Mouse (Mus musculus): ENCODE results near the gene Rpl4. TPM values are rescaled to one million over a fixed set of nuclear protein-coding genes. Genes with fewer than 3 reads are reported as not detected.
A peak's percentile ranks its signal among the peaks of the same experiment; 100 is the strongest.

The Rpl4 gene
- polyA plus RNA-seq, 1 experiment = 468 TPM

DNA sequence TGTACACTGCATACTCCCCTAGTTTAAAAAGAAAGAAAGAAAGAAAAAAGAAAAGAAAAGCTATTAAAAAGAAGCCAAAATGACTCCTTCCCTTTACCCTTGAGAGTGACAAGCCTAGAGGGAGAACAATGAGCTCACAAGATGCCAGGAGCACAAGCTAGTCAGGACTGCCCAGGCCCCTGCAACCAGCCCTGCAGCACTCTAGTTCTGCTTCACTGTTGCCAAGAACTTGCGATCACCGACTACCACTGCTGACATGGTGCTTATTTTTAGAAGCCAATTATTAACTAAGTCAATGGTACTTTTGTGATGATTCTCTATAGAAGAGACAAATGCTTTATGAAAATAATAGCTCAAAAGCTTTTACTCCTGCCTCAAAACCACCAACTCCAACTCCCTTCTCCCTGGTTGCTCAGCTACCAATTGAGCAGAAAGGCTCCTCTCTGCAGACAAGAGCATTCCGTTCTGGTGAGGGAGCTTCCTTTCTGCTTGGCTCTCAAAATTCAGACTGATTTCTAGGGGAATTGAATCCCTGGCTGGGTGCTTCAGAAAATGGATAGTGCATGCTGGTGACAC is 34.4 kb downstream of the Rpl4 start:
- no peak for TF ChIP-seq POLR2A (IDR thresholded peaks at IDR 0.05; ENCODE audit: insufficient read depth, low read depth, low read length)
- TF ChIP-seq CTCF (IDR thresholded peaks at IDR 0.05; ENCODE audit: insufficient read depth, low read depth, low read length) = no peak
- H3K4me1 ChIP-seq (ENCODE audit: control insufficient read depth, insufficient read depth, low read length) = peaks cover 13% of the 10 kb centered on the region
- WGBS = 18% methylated on average over 3 of the region's 3 CpGs
- H3K27ac ChIP-seq (ENCODE audit: insufficient read depth, low read depth, low read length) = peak overlapping the region; percentile 97
- no peak overlapping the region for H3K4me3 ChIP-seq (ENCODE audit: insufficient read depth, low read depth, low read length)

DNA sequence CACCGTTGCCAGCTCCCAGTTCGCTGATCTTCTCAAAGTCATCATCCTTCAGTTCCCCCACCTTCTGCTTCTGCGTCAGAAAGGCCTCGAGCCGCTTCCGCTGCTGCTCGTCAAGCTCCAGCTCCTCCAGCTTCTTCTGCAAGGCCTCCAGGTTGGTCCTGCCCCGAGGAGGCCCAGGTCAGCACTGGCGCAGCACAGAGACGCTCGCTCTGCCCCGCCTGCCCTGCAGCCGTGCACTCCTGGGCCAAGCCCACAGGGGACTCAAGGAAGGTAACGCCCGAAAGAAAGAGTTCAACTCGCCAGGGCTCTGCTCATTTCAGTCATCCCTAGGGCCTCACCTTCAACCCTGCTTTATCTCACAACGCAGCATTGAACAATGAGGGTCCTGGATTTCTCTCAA is 41.3 kb downstream of the Rpl4 start:
- H3K27ac ChIP-seq (ENCODE audit: insufficient read depth, low read depth, low read length) = peak overlapping the region; percentile 29; the same call in 1 of the 2 replicates
- H3K4me3 ChIP-seq (ENCODE audit: insufficient read depth, low read depth, low read length) = no peak overlapping the region
- WGBS = 88% methylated on average over 17 of the region's 17 CpGs
- H3K4me1 ChIP-seq (ENCODE audit: control insufficient read depth, insufficient read depth, low read length) = peaks cover 17% of the 10 kb centered on the region
- TF ChIP-seq POLR2A (IDR thresholded peaks at IDR 0.05; ENCODE audit: insufficient read depth, low read depth, low read length) (no peak), CTCF (IDR thresholded peaks at IDR 0.05; ENCODE audit: insufficient read depth, low read depth, low read length) (no peak)

DNA sequence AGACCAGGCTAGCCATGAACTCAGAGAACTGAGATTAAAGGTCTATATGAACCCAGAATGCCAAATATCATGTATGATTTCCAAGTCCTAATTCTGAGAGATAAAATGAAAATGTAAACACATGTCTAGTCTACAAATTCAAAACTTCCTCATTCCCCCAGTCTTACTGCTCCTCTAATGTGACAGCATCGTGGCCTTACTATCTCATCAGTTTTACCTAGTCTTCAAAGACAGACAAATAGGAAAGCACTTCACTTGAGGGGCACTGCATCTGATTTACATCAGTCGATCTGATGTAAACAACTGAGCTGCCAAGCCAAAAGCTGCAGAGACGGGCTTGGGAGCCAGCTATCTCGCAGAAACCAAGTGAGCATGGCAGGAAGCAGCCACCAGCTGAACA is 42.9 kb downstream of the Rpl4 start:
- no peak for TF ChIP-seq CTCF (IDR thresholded peaks at IDR 0.05; ENCODE audit: insufficient read depth, low read depth, low read length)
- no peak for TF ChIP-seq POLR2A (IDR thresholded peaks at IDR 0.05; ENCODE audit: insufficient read depth, low read depth, low read length)
- H3K4me1 ChIP-seq (ENCODE audit: control insufficient read depth, insufficient read depth, low read length) = peaks cover 21% of the 10 kb centered on the region
- no peak overlapping the region for H3K4me3 ChIP-seq (ENCODE audit: insufficient read depth, low read depth, low read length)
- H3K27ac ChIP-seq (ENCODE audit: insufficient read depth, low read depth, low read length) = peak overlapping the region; percentile 59
- WGBS = 57% methylated on average over 4 of the region's 4 CpGs

DNA sequence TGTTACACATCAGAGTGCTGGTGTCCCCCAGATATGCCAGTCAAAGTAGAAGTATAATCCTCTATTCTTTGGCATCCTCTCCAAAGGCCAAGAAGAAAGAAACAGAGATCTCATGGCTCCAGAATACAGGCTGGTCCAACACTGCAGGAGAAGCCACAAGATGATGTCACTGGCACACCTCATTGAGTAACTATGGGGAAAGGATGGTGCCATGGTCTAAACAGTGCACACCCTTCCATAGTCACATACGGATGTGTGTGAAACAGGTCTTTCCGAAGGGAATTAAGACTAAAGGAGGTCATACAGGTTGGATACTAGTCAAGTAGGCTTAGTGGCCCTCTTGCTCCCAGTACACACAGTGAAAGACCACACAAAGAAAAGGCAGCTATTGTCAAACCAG is 43.5 kb downstream of the Rpl4 start:
- no peak overlapping the region for H3K4me3 ChIP-seq (ENCODE audit: insufficient read depth, low read depth, low read length)
- TF ChIP-seq POLR2A (IDR thresholded peaks at IDR 0.05; ENCODE audit: insufficient read depth, low read depth, low read length) (no peak), CTCF (IDR thresholded peaks at IDR 0.05; ENCODE audit: insufficient read depth, low read depth, low read length) (no peak)
- H3K4me1 ChIP-seq (ENCODE audit: control insufficient read depth, insufficient read depth, low read length) = peaks cover 21% of the 10 kb centered on the region
- WGBS = 87% methylated on average over 2 of the region's 2 CpGs
- peak overlapping the region; percentile 59; the same call in 1 of the 2 replicates for H3K27ac ChIP-seq (ENCODE audit: insufficient read depth, low read depth, low read length)

DNA sequence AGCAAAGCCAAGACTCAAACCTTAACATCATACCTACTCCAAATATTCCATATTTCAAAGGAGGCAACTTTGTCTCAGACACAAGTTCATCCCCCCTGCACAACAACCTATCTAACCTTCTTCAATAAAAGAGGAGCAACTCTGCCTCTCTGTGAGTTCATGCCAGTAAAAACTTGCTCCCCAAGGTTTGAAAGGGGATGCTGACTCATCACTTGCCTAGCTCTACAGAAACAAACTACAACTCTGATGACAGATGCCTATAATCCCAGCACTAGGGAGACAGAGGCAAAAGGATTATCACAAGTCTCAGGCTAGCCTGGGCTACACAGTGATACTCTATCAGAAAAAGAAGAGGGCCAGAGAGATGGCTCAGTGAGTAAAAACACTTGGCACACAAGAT is 44.7 kb downstream of the Rpl4 start:
- Histone ChIP-seq H3K4me1 (ENCODE audit: control insufficient read depth, insufficient read depth, low read length) (peaks cover 17% of the 10 kb centered on the region), H3K4me3 (ENCODE audit: insufficient read depth, low read depth, low read length) (no peak overlapping the region), H3K27ac (ENCODE audit: insufficient read depth, low read depth, low read length) (peak overlapping the region; percentile 70)
- no peak for TF ChIP-seq POLR2A (IDR thresholded peaks at IDR 0.05; ENCODE audit: insufficient read depth, low read depth, low read length)
- TF ChIP-seq CTCF (IDR thresholded peaks at IDR 0.05; ENCODE audit: insufficient read depth, low read depth, low read length) = no peak

DNA sequence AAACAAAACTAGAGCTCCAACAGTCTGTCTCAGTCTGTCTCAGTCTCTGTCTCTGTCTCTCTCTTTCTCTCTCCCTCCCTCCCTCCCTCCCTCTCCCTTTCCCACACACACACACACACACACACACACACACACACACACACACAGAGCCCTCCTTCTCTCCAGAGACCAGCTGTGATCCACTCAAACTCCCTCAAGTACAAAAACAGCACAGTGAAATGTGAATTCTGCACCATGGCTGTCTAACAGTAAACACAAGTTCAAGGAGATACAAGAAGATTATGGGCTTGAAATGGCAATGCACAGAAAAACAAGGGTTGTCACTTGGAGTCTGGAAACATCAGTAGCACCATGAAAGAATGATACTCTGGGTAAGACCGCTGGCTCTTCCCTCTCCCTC is 46.1 kb downstream of the Rpl4 start:
- Histone ChIP-seq H3K4me1 (ENCODE audit: control insufficient read depth, insufficient read depth, low read length) (peaks cover 17% of the 10 kb centered on the region), H3K4me3 (ENCODE audit: insufficient read depth, low read depth, low read length) (no peak overlapping the region), H3K27ac (ENCODE audit: insufficient read depth, low read depth, low read length) (peak overlapping the region; percentile 95)
- 13% methylated on average over 1 of the region's 1 CpGs for WGBS
- TF ChIP-seq CTCF (IDR thresholded peaks at IDR 0.05; ENCODE audit: insufficient read depth, low read depth, low read length) (no peak), POLR2A (IDR thresholded peaks at IDR 0.05; ENCODE audit: insufficient read depth, low read depth, low read length) (no peak)

DNA sequence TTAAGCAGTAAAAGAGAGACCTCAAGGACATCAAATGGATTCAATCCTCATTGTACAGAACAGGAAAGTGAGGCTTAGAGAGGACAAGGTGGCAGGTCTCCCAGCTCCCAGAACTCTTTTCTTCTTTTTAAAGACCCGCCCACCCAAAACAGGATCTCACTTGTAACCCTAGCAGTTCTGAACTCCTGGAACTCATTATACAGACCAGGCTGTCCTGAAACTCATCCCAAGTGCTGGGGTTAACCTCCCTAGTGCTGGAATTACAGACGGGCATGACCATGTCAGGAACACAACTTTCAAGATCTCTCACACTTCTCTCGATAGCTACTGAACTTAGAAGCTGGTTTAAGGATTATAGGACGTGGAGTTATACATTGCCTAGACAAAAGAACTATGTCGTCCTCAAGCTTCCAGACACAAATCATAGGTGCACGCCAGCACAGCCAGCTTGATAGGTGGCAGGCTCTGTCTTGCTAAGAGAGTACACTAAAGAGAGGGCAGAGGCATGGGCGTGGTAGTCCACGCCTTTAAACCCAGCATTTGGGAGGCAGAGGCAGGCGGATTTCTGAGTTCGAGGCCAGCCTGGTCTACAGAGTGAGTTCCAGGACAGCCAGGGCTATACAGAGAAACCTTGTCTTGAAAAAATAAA is 46.7 kb downstream of the Rpl4 start:
- H3K27ac ChIP-seq (ENCODE audit: insufficient read depth, low read depth, low read length) = peak overlapping the region; percentile 95
- 53% methylated on average over 10 of the region's 10 CpGs for WGBS
- H3K4me1 ChIP-seq (ENCODE audit: control insufficient read depth, insufficient read depth, low read length) = peaks cover 17% of the 10 kb centered on the region
- H3K4me3 ChIP-seq (ENCODE audit: insufficient read depth, low read depth, low read length) = no peak overlapping the region
- TF ChIP-seq POLR2A (IDR thresholded peaks at IDR 0.05; ENCODE audit: insufficient read depth, low read depth, low read length) (no peak), CTCF (IDR thresholded peaks at IDR 0.05; ENCODE audit: insufficient read depth, low read depth, low read length) (no peak)

DNA sequence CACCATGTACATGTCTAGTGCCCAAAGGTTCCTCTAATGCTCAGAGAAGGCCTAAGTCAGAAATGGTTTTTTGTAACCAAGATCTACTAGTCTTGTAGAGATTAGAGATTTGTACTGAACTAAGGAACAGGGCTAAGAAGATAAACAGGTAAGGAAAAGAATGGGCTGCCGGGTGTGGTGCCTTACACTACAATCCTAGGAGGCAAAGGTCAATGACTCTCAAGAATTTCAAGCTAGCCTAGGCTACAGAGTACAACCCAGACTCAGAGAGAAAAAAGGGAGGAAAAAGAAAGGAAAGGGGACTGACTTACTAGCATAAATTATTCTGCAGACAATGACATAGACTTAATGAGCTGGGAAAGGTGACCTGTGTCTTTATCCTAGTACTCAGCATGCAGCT is 47.4 kb downstream of the Rpl4 start:
- H3K4me3 ChIP-seq (ENCODE audit: insufficient read depth, low read depth, low read length) = no peak overlapping the region
- TF ChIP-seq CTCF (IDR thresholded peaks at IDR 0.05; ENCODE audit: insufficient read depth, low read depth, low read length) = no peak
- H3K4me1 ChIP-seq (ENCODE audit: control insufficient read depth, insufficient read depth, low read length) = peaks cover 16% of the 10 kb centered on the region
- peak overlapping the region; percentile 72 for H3K27ac ChIP-seq (ENCODE audit: insufficient read depth, low read depth, low read length)
- WGBS = 82% methylated on average over 1 of the region's 1 CpGs

DNA sequence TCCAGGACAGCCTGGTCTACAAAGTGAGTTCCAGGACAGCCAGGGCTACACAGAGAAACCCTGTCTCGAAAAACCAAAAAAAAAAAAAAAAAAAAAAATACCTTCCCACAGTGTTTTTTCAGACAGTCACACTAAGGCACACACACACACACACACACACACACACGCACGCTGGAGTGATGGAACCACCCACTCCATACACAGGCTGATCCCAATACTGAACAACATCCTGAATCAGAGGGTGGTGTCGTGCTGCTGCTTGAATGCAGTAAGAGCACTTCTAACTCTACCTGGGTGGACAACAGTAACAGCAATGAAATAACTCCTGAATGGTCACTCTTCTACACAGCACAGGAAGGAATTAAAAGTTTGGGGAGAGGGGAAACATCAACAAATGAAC is 48.3 kb downstream of the Rpl4 start:
- 0 out of 2 replicates have a peak overlapping the region, but pooled peaks have one; percentile 53 for H3K27ac ChIP-seq (ENCODE audit: insufficient read depth, low read depth, low read length)
- 50% methylated on average over 4 of the region's 4 CpGs for WGBS
- peaks cover 13% of the 10 kb centered on the region for H3K4me1 ChIP-seq (ENCODE audit: control insufficient read depth, insufficient read depth, low read length)
- TF ChIP-seq POLR2A (IDR thresholded peaks at IDR 0.05; ENCODE audit: insufficient read depth, low read depth, low read length) (no peak), CTCF (IDR thresholded peaks at IDR 0.05; ENCODE audit: insufficient read depth, low read depth, low read length) (no peak)
- no peak overlapping the region for H3K4me3 ChIP-seq (ENCODE audit: insufficient read depth, low read depth, low read length)
